Mouse (Mus musculus): ENCODE results near the gene Gm28729.

DNA sequence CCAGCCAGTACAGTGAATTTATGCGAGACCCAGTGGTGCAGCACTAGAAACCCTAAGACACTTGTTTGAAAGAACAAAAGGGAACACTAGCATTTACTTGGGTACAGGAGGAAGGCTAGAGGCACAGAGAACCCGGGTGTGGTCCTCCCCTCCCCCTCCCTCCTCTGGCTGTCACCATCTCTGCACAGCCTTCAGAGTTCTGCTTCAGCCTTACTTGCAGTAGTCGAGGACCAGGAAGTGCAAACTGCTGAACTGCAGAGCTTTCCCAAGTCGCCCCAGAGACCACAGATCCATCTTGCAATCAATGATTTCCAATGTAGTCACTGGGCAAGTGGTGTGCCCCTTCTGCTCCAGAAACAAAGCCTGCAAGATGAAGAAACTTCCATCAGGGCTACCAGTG is 7.6 kb downstream of the Gm28729 start:
- TF ChIP-seq CTCF (IDR thresholded peaks at IDR 0.05; ENCODE audit: low read depth, low read length) (no peak), POLR2A (IDR thresholded peaks at IDR 0.05; ENCODE audit: borderline replicate concordance, low read depth, low read length) (no peak)

Measured in bone marrow macrophage, adult 2 months (primary cell).